Mouse (Mus musculus): ENCODE results near the gene Fam174a. TPM values are rescaled to one million over a fixed set of nuclear protein-coding genes. Genes with fewer than 3 reads are reported as not detected.

The Fam174a gene
- total and polyA plus RNA-seq, 3 experiments, result 16.7 to 19.0 TPM; not detected in 1

DNA sequence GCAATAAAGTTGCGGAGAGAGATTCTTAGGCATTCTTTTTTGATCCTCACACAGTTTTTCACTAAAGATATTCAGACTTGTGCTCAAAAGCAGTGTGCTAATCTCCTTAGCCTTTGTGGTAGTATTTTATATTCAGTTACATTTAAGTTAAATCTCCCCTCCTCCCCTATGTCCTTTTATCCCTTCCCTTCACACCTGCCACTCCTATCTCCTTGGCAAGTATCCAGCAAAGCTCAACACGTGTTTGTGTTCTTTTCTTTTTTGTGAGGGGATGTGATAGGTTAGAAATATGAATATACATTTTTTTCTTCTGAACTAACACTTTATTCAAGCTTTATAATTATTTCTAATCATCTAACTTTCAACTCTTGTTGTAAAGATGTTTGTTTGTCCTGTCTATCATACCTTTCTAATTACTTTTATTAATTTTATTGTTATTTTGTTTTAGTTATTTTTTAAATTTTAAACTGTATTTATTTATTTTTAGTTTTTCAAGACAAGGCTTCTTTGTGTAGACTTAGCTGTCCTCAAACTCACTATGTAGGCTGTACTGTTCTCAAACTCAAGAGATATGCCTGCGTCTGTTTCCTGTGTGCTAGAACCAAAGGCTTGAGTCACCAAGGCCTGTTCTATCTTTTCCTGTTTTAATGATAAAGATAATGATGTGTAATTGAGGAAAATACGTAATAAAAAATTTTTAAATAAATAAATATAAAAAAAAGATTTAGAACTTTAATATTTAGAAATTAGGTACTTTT lies 53.4 kb downstream of the Fam174a start:
- H3K4me1 ChIP-seq (ENCODE audit: control insufficient read depth in 1 of 2, insufficient read depth in 2 of 2, low read length in 2 of 2), result peaks cover 2 to 4% of the 10 kb centered on the region in 2 experiments; a peak in 2 of 4 replicates
- DNase-seq (ENCODE audit: low read depth, low spot score), result peak; percentile 79
- no peaks in the 10 kb centered on the region for H3K9me3 ChIP-seq (replicated peaks; ENCODE audit: insufficient read depth, low read length)
- H3K27ac ChIP-seq (ENCODE audit: control insufficient read depth, low read depth, low read length), result peak overlapping the region; percentile 39; the same call in 1 of the 2 replicates
- no peaks in the 10 kb centered on the region for H3K79me2 ChIP-seq (ENCODE audit: control insufficient read depth, insufficient read depth, low read length, poor library complexity)
- no peak overlapping the region for H3K9ac ChIP-seq (ENCODE audit: control insufficient read depth, low read depth, low read length, poor library complexity, severe bottlenecking)
- H3K36me3 ChIP-seq (ENCODE audit: control insufficient read depth in 1 of 2, insufficient read depth in 2 of 2, low read length in 2 of 2), result peaks cover 0 to 14% of the 10 kb centered on the region in 2 experiments; a peak in 2 of 4 replicates
- H3K4me3 ChIP-seq (ENCODE audit: control insufficient read depth in 1 of 2, insufficient read depth in 1 of 2, low read depth in 2 of 2, low read length in 2 of 2), result no peak overlapping the region
- H3K27me3 ChIP-seq (ENCODE audit: control insufficient read depth in 1 of 2, insufficient read depth in 2 of 2, low read length in 2 of 2), result no peaks in the 10 kb centered on the region
- TF ChIP-seq KAT2A (conservative IDR thresholded peaks at IDR 0.05; ENCODE audit: low read depth, low read length) (no peak), ETS1 (IDR thresholded peaks at IDR 0.05; ENCODE audit: low read depth, low read length) (peak; percentile 76), CHD1 (IDR thresholded peaks at IDR 0.05; ENCODE audit: low read depth, low read length) (no peak), SMC3 (IDR thresholded peaks at IDR 0.05; ENCODE audit: low read depth, low read length) (0 out of 2 replicates have a peak, but pooled peaks have one; percentile 11), ZC3H11A (IDR thresholded peaks at IDR 0.05; ENCODE audit: low read depth, low read length) (0 out of 2 replicates have a peak, but pooled peaks have one; percentile 9), MAX (IDR thresholded peaks at IDR 0.05; ENCODE audit: low read length) (peak; percentile 88), TCF12 (IDR thresholded peaks at IDR 0.05; ENCODE audit: low read depth, low read length) (peak; percentile 66), BHLHE40 (IDR thresholded peaks at IDR 0.05; ENCODE audit: borderline replicate concordance, low read depth, low read length) (peak; percentile 90), MEF2A (IDR thresholded peaks at IDR 0.05; ENCODE audit: extremely low read depth, insufficient replicate concordance, low read depth, low read length, poor library complexity, severe bottlenecking) (no peak), MXI1 (IDR thresholded peaks at IDR 0.05; ENCODE audit: low read depth, low read length) (peak; percentile 86), GATA1 (IDR thresholded peaks at IDR 0.05; ENCODE audit: low read depth, low read length) (peak; percentile 50; the same call in 1 of the 2 replicates), MAZ (IDR thresholded peaks at IDR 0.05; ENCODE audit: low read depth, low read length) (no peak), POLR2AphosphoS2 (IDR thresholded peaks at IDR 0.05; ENCODE audit: low read length) (no peak), ZNF384 (IDR thresholded peaks at IDR 0.05; ENCODE audit: low read depth, low read length) (peak; percentile 72), RAD21 (IDR thresholded peaks at IDR 0.05; ENCODE audit: low read depth, low read length) (no peak), SIN3A (IDR thresholded peaks at IDR 0.05; ENCODE audit: low read length) (peak; percentile 65), GABPA (IDR thresholded peaks at IDR 0.05; ENCODE audit: low read depth, low read length) (no peak), UBTF (IDR thresholded peaks at IDR 0.05; ENCODE audit: borderline replicate concordance, insufficient read depth, low read depth, low read length) (no peak), EP300 (IDR thresholded peaks at IDR 0.05; ENCODE audit: low read depth in 1 of 2, low read length in 2 of 2) (peak; percentile 39 to 81), USF1 (IDR thresholded peaks at IDR 0.05; ENCODE audit: low read depth, low read length) (peak; percentile 72), HCFC1 (IDR thresholded peaks at IDR 0.05; ENCODE audit: low read depth, low read length) (no peak), MYC (IDR thresholded peaks at IDR 0.05; ENCODE audit: low read depth, low read length) (peak; percentile 89), TBP (IDR thresholded peaks at IDR 0.05; ENCODE audit: low read depth, low read length) (no peak), RCOR1 (IDR thresholded peaks at IDR 0.05; ENCODE audit: low read depth, low read length) (peak; percentile 85), MYB (IDR thresholded peaks at IDR 0.05; ENCODE audit: low read depth, low read length) (no peak), MAFK (IDR thresholded peaks at IDR 0.05; ENCODE audit: borderline replicate concordance, low read depth, low read length) (no peak)

Measured in MEL (cell line).